Mouse (Mus musculus) thymus, postnatal 14 days (tissue): ENCODE measurements around the gene Polr3e.
"Not testable (repeated sequence)": the region's sequence is repeated elsewhere in the genome, so short reads cannot be mapped to it uniquely, and the experiment has no call there.

Experiments
- DNase-seq: peaks from one replicate; pipeline ENCODE4 v3.0.0; 2021

The Polr3e gene

DNA sequence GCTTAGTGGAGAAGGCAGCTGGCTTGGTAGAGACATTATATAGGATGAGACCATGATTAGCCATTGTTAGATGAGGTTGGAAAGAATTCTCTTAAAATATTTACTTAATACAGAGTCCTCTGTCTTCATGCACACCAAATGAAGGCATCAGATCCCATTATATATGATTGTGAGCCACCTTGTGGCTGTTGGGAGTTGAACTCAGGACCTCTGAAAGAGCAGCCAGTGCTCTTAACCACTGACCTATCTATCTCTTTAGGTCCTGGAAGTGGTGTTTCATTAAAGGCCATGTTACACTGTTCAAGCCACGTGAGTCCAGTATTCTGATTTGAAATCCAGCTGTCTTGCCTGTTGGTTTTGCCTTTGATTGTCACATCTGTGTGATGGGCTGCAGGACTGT, 4.2 kb upstream of the Polr3e start:
- DNase-seq = peak; percentile 33

GRCm38 (mm10) chr7:120916262-120916875, 1.2 kb upstream of the Polr3e start:
- DNase-seq = peak; percentile 21

DNA sequence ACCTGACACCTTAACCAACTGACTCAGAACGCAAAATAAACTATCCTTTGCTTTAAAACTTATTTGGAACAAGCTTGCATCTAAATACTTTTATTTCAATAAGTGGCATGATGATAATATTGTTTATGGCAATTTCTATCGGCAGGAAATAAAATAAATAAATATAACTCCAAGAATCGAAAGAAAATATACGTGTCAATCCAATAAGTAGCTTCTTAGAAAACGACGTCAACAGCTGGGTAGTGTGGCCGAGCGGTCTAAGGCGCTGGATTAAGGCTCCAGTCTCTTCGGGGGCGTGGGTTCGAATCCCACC, 309 bp upstream of the Polr3e start:
- DNase-seq = no peak

GRCm38 (mm10) chr7:120918526-120918962, 1.0 kb downstream of the Polr3e start:
- DNase-seq = peak; percentile 78

- no peak for DNase-seq
Observed at GRCm38 (mm10) chr7:120933110-120933509, 15.6 kb downstream of the Polr3e start.

- DNase-seq = no peak
Observed at GRCm38 (mm10) chr7:120933680-120934195, 16.2 kb downstream of the Polr3e start.

GRCm38 (mm10) chr7:120934716-120935115, 17.2 kb downstream of the Polr3e start:
- DNase-seq = peak; percentile 61

- no peak for DNase-seq
Observed at GRCm38 (mm10) chr7:120936522-120936921, 19.0 kb downstream of the Polr3e start.

GRCm38 (mm10) chr7:120938206-120938605, 20.7 kb downstream of the Polr3e start:
- no peak for DNase-seq

GRCm38 (mm10) chr7:120940343-120940742, 22.8 kb downstream of the Polr3e start:
- no peak for DNase-seq

- DNase-seq = no peak
Observed at GRCm38 (mm10) chr7:120941214-120941613, 23.7 kb downstream of the Polr3e start.

DNA sequence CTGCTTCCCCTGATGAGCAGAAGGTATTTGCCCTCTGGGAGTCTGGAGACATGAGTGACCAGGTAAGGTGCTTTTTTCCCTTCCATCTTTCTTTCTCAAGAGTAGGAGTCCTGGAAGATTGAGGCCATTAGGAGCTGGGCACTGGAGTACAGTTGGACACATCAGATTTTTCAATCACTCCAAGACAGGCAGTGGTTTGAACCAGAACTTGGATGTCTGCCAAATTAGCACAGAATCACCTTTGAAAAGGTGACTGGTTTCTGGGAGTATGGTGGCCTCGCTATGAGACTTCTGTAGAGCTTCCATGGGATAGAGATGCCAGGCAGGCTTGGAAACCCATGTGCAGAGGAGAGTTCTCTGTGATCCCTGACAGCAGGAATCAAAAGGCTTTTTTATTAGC, 25.0 kb downstream of the Polr3e start:
- no peak for DNase-seq

DNA sequence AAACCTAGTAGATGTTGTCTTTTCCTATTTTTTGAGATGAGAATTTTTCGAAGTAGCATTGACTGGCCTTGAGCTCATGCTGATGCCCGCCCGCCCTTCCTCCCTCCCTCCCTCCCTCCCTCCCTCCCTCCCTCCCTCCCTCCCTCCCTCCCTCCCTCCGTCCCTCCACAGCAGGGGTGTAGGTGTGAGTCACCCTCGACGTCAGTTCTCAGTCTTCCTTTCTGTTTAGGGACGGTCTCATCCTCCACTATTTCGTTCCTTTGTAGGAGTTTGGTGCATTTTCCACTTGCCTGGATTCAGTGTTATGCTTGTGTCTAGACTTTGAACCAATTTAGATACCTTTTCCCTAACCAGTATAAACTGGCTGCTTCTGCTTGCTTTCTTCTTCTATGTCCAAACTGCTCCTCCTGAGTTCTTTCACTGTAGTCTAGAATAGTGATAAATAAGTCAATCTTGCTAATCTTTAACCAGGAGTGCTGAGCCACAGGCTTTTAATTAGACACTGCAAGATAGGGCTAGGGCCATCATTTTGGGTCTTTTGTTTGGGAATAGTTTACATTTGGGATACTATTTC, 26.5 kb downstream of the Polr3e start:
- no peak for DNase-seq

- not testable (repeated sequence) for DNase-seq
Observed at GRCm38 (mm10) chr7:120953591-120953990, 36.0 kb downstream of the Polr3e start.

DNA sequence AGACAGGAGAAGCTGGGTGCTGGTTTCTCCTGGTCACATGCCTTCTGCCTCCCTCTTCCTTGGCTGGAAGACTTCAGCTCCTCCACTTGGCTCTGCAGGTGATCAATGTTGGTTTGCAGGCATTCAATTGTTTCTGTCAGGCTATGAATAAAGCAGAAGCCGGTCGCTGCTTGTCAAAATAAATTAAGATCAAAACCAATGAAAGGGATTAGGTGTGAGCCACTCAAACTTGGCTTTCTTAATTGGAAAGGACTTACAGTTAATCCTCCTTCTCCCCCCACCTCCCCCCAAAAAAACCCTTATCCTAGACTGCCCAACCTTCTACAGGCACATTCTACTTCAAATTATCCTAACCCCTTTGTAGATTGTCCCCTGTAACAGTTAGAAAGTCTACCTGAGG, 42.6 kb downstream of the Polr3e start:
- DNase-seq = no peak

DNA sequence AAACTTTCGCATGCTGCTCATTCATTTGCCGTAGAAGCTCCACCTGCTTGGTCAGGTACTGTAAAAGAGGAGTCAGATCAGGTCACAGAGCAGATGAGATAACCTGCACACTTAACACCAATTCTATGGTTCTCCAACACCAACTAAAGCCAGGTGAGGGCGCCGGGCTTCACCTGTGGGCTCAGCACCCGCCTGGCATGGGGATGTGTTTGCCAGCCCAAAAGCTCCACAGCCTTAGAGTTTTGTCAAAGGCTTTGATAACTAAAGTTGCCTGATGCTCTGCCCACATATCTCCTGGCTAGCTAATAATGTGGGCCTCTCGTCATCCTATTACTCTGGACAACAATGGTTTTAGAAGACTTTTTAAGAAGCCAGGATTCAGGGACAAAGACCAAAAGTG, 43.1 kb downstream of the Polr3e start:
- DNase-seq = peak; percentile 38

DNA sequence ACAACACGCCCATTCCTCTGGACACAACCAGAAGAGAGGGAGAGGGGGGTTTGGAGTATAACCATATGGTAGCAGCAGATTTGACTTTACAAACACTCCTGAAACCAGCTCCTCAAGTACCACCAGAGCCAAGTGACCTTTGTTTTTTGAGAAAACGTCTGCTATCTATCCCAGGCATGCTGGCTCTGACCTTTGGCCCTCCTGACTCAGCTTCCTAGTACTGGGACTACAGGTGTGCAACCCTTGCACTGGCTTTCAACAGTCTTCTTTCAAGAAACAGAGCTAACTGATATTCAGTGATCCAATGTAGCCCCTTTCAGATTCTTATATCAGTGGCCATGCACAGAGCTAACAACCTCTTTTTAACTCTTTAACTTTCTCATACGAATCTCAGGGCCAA, 44.3 kb downstream of the Polr3e start:
- no peak for DNase-seq

- DNase-seq = no peak
Observed at GRCm38 (mm10) chr7:120963126-120963525, 45.6 kb downstream of the Polr3e start.

DNA sequence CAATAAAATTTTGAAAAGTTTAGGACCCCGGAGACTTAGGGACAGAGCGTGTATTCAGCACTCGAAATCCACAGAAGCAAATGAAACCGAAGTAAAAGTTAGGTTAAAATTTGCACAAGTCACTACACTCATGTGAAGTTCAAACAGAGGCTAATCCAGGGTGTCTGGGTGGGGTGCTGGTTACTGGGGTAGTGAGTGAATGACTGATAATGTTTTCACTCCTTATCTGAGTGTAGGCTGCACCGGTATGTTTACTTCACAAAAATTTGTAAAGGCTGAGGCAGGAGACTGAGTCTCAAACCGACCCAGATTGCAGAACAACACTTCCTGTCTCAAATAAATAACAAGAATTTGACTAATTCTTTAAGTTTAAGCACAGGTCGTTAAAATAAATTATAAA, 51.7 kb downstream of the Polr3e start:
- no peak for DNase-seq

GRCm38 (mm10) chr7:120970112-120970511, 52.6 kb downstream of the Polr3e start:
- no peak for DNase-seq

- not testable (repeated sequence) for DNase-seq
Observed at GRCm38 (mm10) chr7:120972471-120972870, 54.9 kb downstream of the Polr3e start.

GRCm38 (mm10) chr7:120974001-120974400, 56.5 kb downstream of the Polr3e start:
- DNase-seq = no peak

DNA sequence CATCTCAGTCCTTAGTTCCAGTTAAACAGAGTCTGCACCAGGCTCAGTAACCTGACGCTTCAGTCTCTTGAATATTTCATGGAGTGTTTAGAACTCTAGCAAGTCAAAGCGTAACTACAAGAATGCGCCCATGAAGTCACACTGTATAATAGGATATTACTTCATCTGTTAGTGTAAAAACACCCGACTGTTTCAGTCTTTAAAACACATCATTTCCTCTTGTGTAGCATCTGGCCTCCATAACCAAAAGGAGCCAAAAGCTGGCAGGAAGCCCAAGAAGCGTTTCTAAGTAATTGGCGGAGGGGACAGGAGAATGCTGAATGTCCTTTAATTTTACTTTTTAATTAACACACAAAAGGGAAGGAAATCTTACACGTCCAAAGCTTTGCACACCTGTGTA, 59.5 kb downstream of the Polr3e start:
- DNase-seq = no peak

- DNase-seq = no peak
Observed at GRCm38 (mm10) chr7:120980041-120980440, 62.5 kb downstream of the Polr3e start.
